Mouse (Mus musculus): ENCODE data around the gene Olfr1385. TPM values are rescaled to one million over a fixed set of nuclear protein-coding genes. Genes with fewer than 3 reads are reported as not detected.

Olfr1385 gene
- polyA plus RNA-seq, 1 experiment from 2014 or later: not detected

Other genes with a start within 250 kb of the Olfr1385 start
- 73.0 and 78.9 TPM in 2 replicates for gene Mgat1, start 244.9 kb upstream of the Olfr1385 start, polyA plus RNA-seq (2015; fragmentation: Nextera tagmentation; extraction: Ambion mirVana)
- gene Olfr1393, start 210.8 kb upstream of the Olfr1385 start, polyA plus RNA-seq (2015; fragmentation: Nextera tagmentation; extraction: Ambion mirVana): 0.05 TPM in 1 of 2 replicates, not detected in the other
- 0.14 TPM in 1 of 2 replicates, not detected in the other for gene Olfr1392, start 203.8 kb upstream of the Olfr1385 start, polyA plus RNA-seq (2015; fragmentation: Nextera tagmentation; extraction: Ambion mirVana)
- not detected in 2 replicates for gene Olfr10, start 184.3 kb upstream of the Olfr1385 start, polyA plus RNA-seq (2015; fragmentation: Nextera tagmentation; extraction: Ambion mirVana)
- gene Olfr1391, start 166.3 kb upstream of the Olfr1385 start, polyA plus RNA-seq (2015; fragmentation: Nextera tagmentation; extraction: Ambion mirVana): not detected in 2 replicates
- not detected in 2 replicates for gene Olfr1390, start 153.9 kb upstream of the Olfr1385 start, polyA plus RNA-seq (2015; fragmentation: Nextera tagmentation; extraction: Ambion mirVana)
- not detected in 2 replicates for gene Olfr1389, start 66.0 kb upstream of the Olfr1385 start, polyA plus RNA-seq (2015; fragmentation: Nextera tagmentation; extraction: Ambion mirVana)
- 0.05 TPM in 1 of 2 replicates, not detected in the other for gene Olfr1388, start 52.4 kb upstream of the Olfr1385 start, polyA plus RNA-seq (2015; fragmentation: Nextera tagmentation; extraction: Ambion mirVana)
- not detected in 2 replicates for gene Olfr1387, start 33.7 kb upstream of the Olfr1385 start, polyA plus RNA-seq (2015; fragmentation: Nextera tagmentation; extraction: Ambion mirVana)
- not detected in 2 replicates for gene Olfr1386, start 24.0 kb upstream of the Olfr1385 start, polyA plus RNA-seq (2015; fragmentation: Nextera tagmentation; extraction: Ambion mirVana)
- gene Olfr1384, start 17.7 kb downstream of the Olfr1385 start, polyA plus RNA-seq (2015; fragmentation: Nextera tagmentation; extraction: Ambion mirVana): not detected in 2 replicates
- gene Olfr1383, start 30.6 kb downstream of the Olfr1385 start, polyA plus RNA-seq (2015; fragmentation: Nextera tagmentation; extraction: Ambion mirVana): not detected in 2 replicates
- gene Olfr1382, start 39.2 kb downstream of the Olfr1385 start, polyA plus RNA-seq (2015; fragmentation: Nextera tagmentation; extraction: Ambion mirVana): not detected in 2 replicates
- gene Olfr1381, start 54.4 kb downstream of the Olfr1385 start, polyA plus RNA-seq (2015; fragmentation: Nextera tagmentation; extraction: Ambion mirVana): not detected in 2 replicates
- not detected in 2 replicates for gene Olfr1380, start 67.8 kb downstream of the Olfr1385 start, polyA plus RNA-seq (2015; fragmentation: Nextera tagmentation; extraction: Ambion mirVana)
- 8.8 and 10.7 TPM in 2 replicates for gene Flt4, start 120.2 kb downstream of the Olfr1385 start, polyA plus RNA-seq (2015; fragmentation: Nextera tagmentation; extraction: Ambion mirVana)
- gene Scgb3a1, start 174.5 kb downstream of the Olfr1385 start, polyA plus RNA-seq (2015; fragmentation: Nextera tagmentation; extraction: Ambion mirVana): 3.1 and 12.6 TPM in 2 replicates
- 54.2 and 57.1 TPM in 2 replicates for gene Cnot6, start 223.7 kb downstream of the Olfr1385 start, polyA plus RNA-seq (2015; fragmentation: Nextera tagmentation; extraction: Ambion mirVana)